Mouse (Mus musculus) macrophage (primary cell): ENCODE results near the gene Yjefn3. TPM values are rescaled to one million over a fixed set of nuclear protein-coding genes. Genes with fewer than 3 reads are reported as not detected.

Source experiments
- H3K27ac ChIP-seq: fragments of 350-480 bp; formaldehyde crosslinking; 2 replicates; pipeline ENCODE4 v1.9.0; 2021
- H3K36me3 ChIP-seq: fragments of 350-480 bp; formaldehyde crosslinking; 2 replicates; pipeline ENCODE4 v1.9.0; 2021; ENCODE audit errors: inconsistent target
- H3K4me3 ChIP-seq: fragments of 350-480 bp; formaldehyde crosslinking; 2 replicates; pipeline ENCODE4 v1.9.0; 2021; ENCODE audit errors: inconsistent target
- H3K79me2 ChIP-seq: fragments of 350-480 bp; formaldehyde crosslinking; 2 replicates; pipeline ENCODE4 v1.9.0; 2021; ENCODE audit errors: inconsistent target
- WGBS: methylation state at CpG from one replicate; pipeline ENCODE4 v1.1.7; 2026; ENCODE audit warnings: inconsistent platforms; ENCODE audit not compliant: missing documents; 5-methylcytosine and 5-hydroxymethylcytosine counted together
- polyA plus RNA-seq: library from polyadenylated mRNA; stranded (reverse); fragments of 250-400 nt; gene quantifications from 3 replicates; pipeline ENCODE4 v1.2.4, GENCODE M21; 2018; ENCODE audit warnings: inconsistent platforms

The Yjefn3 gene
- polyA plus RNA-seq, 1 experiment from 2014 or later: not detected

- H3K4me3 ChIP-seq: no peak overlapping the region
- 89% methylated on average over 8 of the region's 8 CpGs for WGBS
- H3K79me2 ChIP-seq: no peaks in the 10 kb centered on the region
- no peak overlapping the region for H3K27ac ChIP-seq
- H3K36me3 ChIP-seq: no peaks in the 10 kb centered on the region
These were observed 22.8 kb downstream of the Yjefn3 start for GRCm38 (mm10) chr8:69879678-69880077.

- H3K79me2 ChIP-seq: no peaks in the 10 kb centered on the region
- no peak overlapping the region for H3K4me3 ChIP-seq
- WGBS: 82% methylated on average over 3 of the region's 3 CpGs
- H3K36me3 ChIP-seq: no peaks in the 10 kb centered on the region
- H3K27ac ChIP-seq: no peak overlapping the region
These were observed 24.5 kb downstream of the Yjefn3 start for GRCm38 (mm10) chr8:69877992-69878391.

GRCm38 (mm10) chr8:69877396-69877795 is 25.1 kb downstream of the Yjefn3 start:
- H3K27ac ChIP-seq: no peak overlapping the region
- H3K79me2 ChIP-seq: no peaks in the 10 kb centered on the region
- H3K36me3 ChIP-seq: no peaks in the 10 kb centered on the region
- WGBS: 79% methylated on average over 4 of the region's 4 CpGs
- no peak overlapping the region for H3K4me3 ChIP-seq

GRCm38 (mm10) chr8:69876967-69877366 is 25.5 kb downstream of the Yjefn3 start:
- Histone ChIP-seq H3K27ac (no peak overlapping the region), H3K36me3 (no peaks in the 10 kb centered on the region), H3K79me2 (no peaks in the 10 kb centered on the region), H3K4me3 (no peak overlapping the region)
- WGBS: 79% methylated on average over 10 of the region's 10 CpGs

GRCm38 (mm10) chr8:69876097-69876496 is 26.4 kb downstream of the Yjefn3 start:
- Histone ChIP-seq H3K27ac (no peak overlapping the region), H3K4me3 (no peak overlapping the region), H3K36me3 (no peaks in the 10 kb centered on the region), H3K79me2 (no peaks in the 10 kb centered on the region)
- 54% methylated on average over 8 of the region's 10 CpGs for WGBS

GRCm38 (mm10) chr8:69874654-69875053 is 27.9 kb downstream of the Yjefn3 start:
- no peaks in the 10 kb centered on the region for H3K36me3 ChIP-seq
- 86% methylated on average over 13 of the region's 13 CpGs for WGBS
- H3K4me3 ChIP-seq: no peak overlapping the region
- H3K79me2 ChIP-seq: no peaks in the 10 kb centered on the region
- H3K27ac ChIP-seq: no peak overlapping the region

GRCm38 (mm10) chr8:69874155-69874554 is 28.4 kb downstream of the Yjefn3 start:
- Histone ChIP-seq H3K36me3 (no peaks in the 10 kb centered on the region), H3K27ac (no peak overlapping the region), H3K79me2 (no peaks in the 10 kb centered on the region), H3K4me3 (no peak overlapping the region)
- 13% methylated on average over 9 of the region's 9 CpGs for WGBS

- WGBS: 93% methylated on average over 6 of the region's 6 CpGs
- Histone ChIP-seq H3K4me3 (no peak overlapping the region), H3K79me2 (no peaks in the 10 kb centered on the region)
These were observed 31.6 kb downstream of the Yjefn3 start for GRCm38 (mm10) chr8:69870907-69871306.

GRCm38 (mm10) chr8:69870003-69870765 is 32.3 kb downstream of the Yjefn3 start:
- Histone ChIP-seq H3K36me3 (no peaks in the 10 kb centered on the region), H3K79me2 (no peaks in the 10 kb centered on the region), H3K27ac (no peak overlapping the region), H3K4me3 (no peak overlapping the region)
- WGBS: 91% methylated on average over 11 of the region's 11 CpGs

More at GRCm38 (mm10) chr8:69870907-69871306, 31.6 kb downstream of the Yjefn3 start:
- Histone ChIP-seq H3K36me3 (no peaks in the 10 kb centered on the region), H3K27ac (no peak overlapping the region)

- no peaks in the 10 kb centered on the region for H3K79me2 ChIP-seq
- no peak overlapping the region for H3K4me3 ChIP-seq
- H3K36me3 ChIP-seq: no peaks in the 10 kb centered on the region
- WGBS: 96% methylated on average over 4 of the region's 5 CpGs
- no peak overlapping the region for H3K27ac ChIP-seq
These were observed 34.7 kb downstream of the Yjefn3 start for GRCm38 (mm10) chr8:69867696-69868326.

- no peak overlapping the region for H3K27ac ChIP-seq
- 94% methylated on average over 5 of the region's 5 CpGs for WGBS
- H3K4me3 ChIP-seq: no peak overlapping the region
- no peaks in the 10 kb centered on the region for H3K36me3 ChIP-seq
- no peaks in the 10 kb centered on the region for H3K79me2 ChIP-seq
These were observed 38.3 kb downstream of the Yjefn3 start for GRCm38 (mm10) chr8:69864180-69864579.

GRCm38 (mm10) chr8:69863387-69864020 is 39.0 kb downstream of the Yjefn3 start:
- H3K79me2 ChIP-seq: no peaks in the 10 kb centered on the region
- H3K36me3 ChIP-seq: no peaks in the 10 kb centered on the region
- WGBS: 95% methylated on average over 5 of the region's 5 CpGs
- H3K4me3 ChIP-seq: no peak overlapping the region
- H3K27ac ChIP-seq: no peak overlapping the region

GRCm38 (mm10) chr8:69861251-69861650 is 41.3 kb downstream of the Yjefn3 start:
- WGBS: 21% methylated on average over 2 of the region's 2 CpGs
- Histone ChIP-seq H3K4me3 (no peak overlapping the region), H3K79me2 (no peaks in the 10 kb centered on the region), H3K36me3 (no peaks in the 10 kb centered on the region), H3K27ac (no peak overlapping the region)

- H3K27ac ChIP-seq: no peak overlapping the region
- H3K79me2 ChIP-seq: no peaks in the 10 kb centered on the region
- H3K36me3 ChIP-seq: no peaks in the 10 kb centered on the region
- no peak overlapping the region for H3K4me3 ChIP-seq
- 82% methylated on average over 4 of the region's 4 CpGs for whole genome bisulfite sequencing
These were observed 41.7 kb downstream of the Yjefn3 start for GRCm38 (mm10) chr8:69860807-69861206.

GRCm38 (mm10) chr8:69853869-69854268 is 48.6 kb downstream of the Yjefn3 start:
- H3K36me3 ChIP-seq: no peaks in the 10 kb centered on the region

More at GRCm38 (mm10) chr8:69853869-69854268, 48.6 kb downstream of the Yjefn3 start:
- Histone ChIP-seq H3K79me2 (no peaks in the 10 kb centered on the region), H3K27ac (no peak overlapping the region), H3K4me3 (no peak overlapping the region)
- WGBS: 91% methylated on average over 10 of the region's 10 CpGs
